Mouse (Mus musculus) cerebellum, adult 2 months (tissue): ENCODE data around the gene Emg1. TPM values are rescaled to one million over a fixed set of nuclear protein-coding genes. Genes with fewer than 3 reads are reported as not detected.
A peak's percentile ranks its signal among the peaks of the same experiment; 100 is the strongest.

ENCODE experiments used
- DNase-seq, 2 experiments: peaks; one replicate each; pipeline ENCODE4 v3.0.0; 2021
- H3K27ac ChIP-seq: fragments of 200-500 bp; 2 replicates; pipeline ENCODE4 v1.5.1; 2012; ENCODE audit warnings: low read length, control low read depth, inconsistent platforms; ENCODE audit not compliant: insufficient read depth
- H3K27me3 ChIP-seq: fragments of 200-500 bp; 2 replicates; pipeline ENCODE4 v1.6.1; 2012; ENCODE audit warnings: inconsistent platforms, mild to moderate bottlenecking, low read length, moderate library complexity; ENCODE audit not compliant: control insufficient read depth, insufficient read depth
- H3K4me1 ChIP-seq: fragments of 200-500 bp; 2 replicates; pipeline ENCODE4 v1.6.1; 2011; ENCODE audit warnings: low read length; ENCODE audit not compliant: control insufficient read depth, insufficient read depth
- H3K4me3 ChIP-seq: fragments of 200-500 bp; replicated peaks from 2 replicates; pipeline ENCODE3; 2011; ENCODE audit warnings: mild to moderate bottlenecking, low read depth, low read length, control low read depth; ENCODE audit not compliant: insufficient read depth
- CTCF ChIP-seq: fragments of 200-500 bp; IDR thresholded peaks from 2 replicates; pipeline ENCODE4 v1.5.1; 2011; ENCODE audit warnings: low read depth, mild to moderate bottlenecking, control low read depth, low read length, moderate library complexity, borderline replicate concordance; ENCODE audit not compliant: insufficient read depth
- POLR2A ChIP-seq: fragments of 200-500 bp; IDR thresholded peaks from 2 replicates; pipeline ENCODE4 v1.6.1; 2011; ENCODE audit warnings: low read length, control low read depth, borderline replicate concordance; ENCODE audit not compliant: insufficient read depth
- WGBS: fragments of 180-500 bp; shearing (Covaris S2); methylation state at CpG from one replicate; pipeline ENCODE4 v1.1.7; 2018; 5-methylcytosine and 5-hydroxymethylcytosine counted together
- polyA plus RNA-seq: library from polyadenylated mRNA; depleted of rRNA; stranded (reverse); fragments of >200 nt; gene quantifications from 2 replicates; pipeline ENCODE4 v1.2.3, GENCODE M21; 2012

Emg1 gene
- polyA plus RNA-seq, 1 experiment, result 93.3 TPM

DNA sequence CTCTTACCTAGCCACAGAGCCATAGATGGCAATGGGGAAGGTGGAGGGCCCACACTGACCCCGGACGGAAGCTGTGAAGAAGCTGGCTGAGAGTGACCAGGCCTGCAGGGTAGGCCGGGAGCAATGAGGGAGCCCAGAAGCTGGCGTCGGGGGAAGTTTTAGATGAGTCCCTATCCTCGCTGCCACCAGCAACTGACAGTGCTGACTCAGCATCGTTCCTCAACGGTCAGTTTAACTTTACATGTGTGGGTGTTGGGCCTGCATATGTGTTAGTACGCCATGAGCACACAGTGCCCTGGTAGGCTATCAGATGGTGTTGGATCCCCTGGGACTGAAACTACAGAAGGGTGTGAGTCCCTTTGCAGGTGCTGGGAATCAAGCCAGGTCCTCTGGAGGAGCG is 12.5 kb upstream of the Emg1 start:
- no peak overlapping the region for H3K4me3 ChIP-seq
- 85% methylated on average over 10 of the region's 10 CpGs for WGBS
- no peaks in the 10 kb centered on the region for H3K27me3 ChIP-seq
- no peak overlapping the region for H3K27ac ChIP-seq
- no peak for TF ChIP-seq CTCF
- no peak for TF ChIP-seq POLR2A
- no peaks in the 10 kb centered on the region for H3K4me1 ChIP-seq
- no peak for DNase-seq

- H3K4me1 ChIP-seq, result no peaks in the 10 kb centered on the region
- H3K27ac ChIP-seq, result no peak overlapping the region
- TF ChIP-seq CTCF (no peak), POLR2A (no peak)
- H3K4me3 ChIP-seq, result no peak overlapping the region
- WGBS, result 78% methylated on average over 8 of the region's 8 CpGs
- H3K27me3 ChIP-seq, result no peaks in the 10 kb centered on the region
- no peak for DNase-seq
Observed at GRCm38 (mm10) chr6:124723541-124723940, 11.6 kb upstream of the Emg1 start.

- Histone ChIP-seq H3K4me1 (no peaks in the 10 kb centered on the region), H3K27me3 (no peaks in the 10 kb centered on the region), H3K4me3 (no peak overlapping the region), H3K27ac (no peak overlapping the region)
- TF ChIP-seq CTCF, result no peak
- no peak for TF ChIP-seq POLR2A
- WGBS, result 86% methylated on average over 6 of the region's 6 CpGs
- DNase-seq, result no peak
Observed at GRCm38 (mm10) chr6:124722876-124723473, 11.0 kb upstream of the Emg1 start.

DNA sequence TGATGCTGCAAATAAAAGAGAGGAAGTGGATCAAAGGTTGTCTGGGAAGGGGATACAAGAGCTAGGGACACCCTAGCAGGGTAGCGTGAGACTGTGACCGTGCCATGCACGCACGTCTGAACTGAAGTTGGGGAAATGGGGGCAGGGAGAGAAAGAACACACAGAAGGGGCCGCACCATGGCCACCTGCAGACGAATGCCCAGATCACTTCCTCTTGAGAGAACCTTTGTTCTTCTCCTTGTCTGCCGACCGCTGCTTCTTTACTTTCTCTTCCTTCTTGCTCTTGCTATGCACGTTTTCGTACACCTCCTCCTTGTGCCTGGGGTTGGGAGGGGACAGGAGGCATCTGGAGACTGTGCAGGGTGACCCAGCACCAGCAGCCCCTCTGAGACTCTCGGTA is 8.9 kb upstream of the Emg1 start:
- Histone ChIP-seq H3K27me3 (no peaks in the 10 kb centered on the region), H3K4me3 (no peak overlapping the region), H3K4me1 (no peaks in the 10 kb centered on the region), H3K27ac (no peak overlapping the region)
- DNase-seq, result no peak
- 64% methylated on average over 11 of the region's 11 CpGs for WGBS
- TF ChIP-seq CTCF (no peak), POLR2A (no peak)

- no peak overlapping the region for H3K27ac ChIP-seq
- DNase-seq, result no peak
- H3K27me3 ChIP-seq, result no peaks in the 10 kb centered on the region
- 77% methylated on average over 7 of the region's 7 CpGs for WGBS
- H3K4me1 ChIP-seq, result no peaks in the 10 kb centered on the region
- H3K4me3 ChIP-seq, result no peak overlapping the region
- no peak for TF ChIP-seq CTCF
- no peak for TF ChIP-seq POLR2A
Observed at GRCm38 (mm10) chr6:124719354-124719978, 7.5 kb upstream of the Emg1 start.

DNA sequence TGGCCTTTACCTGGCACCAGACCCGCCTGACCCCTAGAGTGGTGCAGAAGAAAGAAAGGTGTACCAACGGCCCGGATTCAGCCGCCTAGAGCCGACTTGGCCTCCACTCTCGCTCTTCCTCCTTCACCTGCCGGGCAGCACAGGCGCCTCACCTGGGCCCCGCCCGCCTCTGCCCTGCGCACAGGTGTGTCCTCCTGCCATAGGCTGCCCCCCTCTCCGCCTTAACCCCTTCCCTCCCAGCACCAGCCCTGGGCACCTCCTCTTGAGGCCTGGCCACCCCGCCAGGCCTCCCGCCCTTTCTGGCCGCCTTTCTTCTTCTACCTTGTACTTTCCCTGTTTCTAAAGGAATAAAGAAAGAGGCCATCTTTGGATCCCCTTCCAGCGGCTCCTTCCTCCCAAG is 6.7 kb upstream of the Emg1 start:
- WGBS, result 72% methylated on average over 16 of the region's 16 CpGs
- H3K4me1 ChIP-seq, result peaks cover 4% of the 10 kb centered on the region; the same call in 1 of the 2 replicates
- no peak overlapping the region for H3K27ac ChIP-seq
- H3K4me3 ChIP-seq, result no peak overlapping the region
- no peak for DNase-seq
- TF ChIP-seq POLR2A (no peak), CTCF (no peak)
- no peaks in the 10 kb centered on the region for H3K27me3 ChIP-seq

- no peak for TF ChIP-seq POLR2A
- TF ChIP-seq CTCF, result no peak
- WGBS, result 79% methylated on average over 13 of the region's 13 CpGs
- Histone ChIP-seq H3K4me3 (no peak overlapping the region), H3K27ac (no peak overlapping the region), H3K4me1 (peaks cover 7% of the 10 kb centered on the region; the same call in 1 of the 2 replicates), H3K27me3 (no peaks in the 10 kb centered on the region)
- DNase-seq, result no peak
Observed at GRCm38 (mm10) chr6:124717968-124718367, 6.0 kb upstream of the Emg1 start.

DNA sequence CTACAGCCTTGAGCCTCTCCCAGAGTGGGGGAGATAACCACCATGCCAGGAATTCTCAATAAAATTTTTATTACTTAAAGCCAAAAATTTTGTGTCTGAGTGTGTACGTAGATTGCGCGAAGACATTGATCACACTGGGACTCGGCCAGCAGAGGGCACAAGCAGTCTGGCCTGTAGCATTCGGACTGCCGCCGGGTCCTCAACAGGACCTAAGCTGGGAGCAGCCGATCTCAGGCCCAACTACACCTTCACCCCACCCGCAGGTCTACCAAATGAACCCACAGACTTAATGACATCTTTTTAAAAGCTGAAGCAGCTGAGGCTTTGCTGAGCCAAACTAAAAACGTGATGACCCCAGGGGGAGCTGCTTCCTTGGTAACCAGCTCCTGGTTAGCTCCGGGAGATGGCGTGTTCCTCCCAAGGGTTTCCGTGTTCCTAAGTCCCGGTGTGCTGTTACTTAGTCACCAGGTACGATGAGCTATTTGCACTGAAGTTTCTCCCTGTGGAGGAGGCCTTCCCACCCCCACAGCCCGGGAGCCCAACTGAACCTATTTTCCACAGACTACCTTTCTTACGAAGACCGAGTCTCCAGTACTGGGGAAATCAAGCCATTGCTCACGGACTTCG is 5.0 kb upstream of the Emg1 start:
- WGBS, result 50% methylated on average over 20 of the region's 20 CpGs
- Histone ChIP-seq H3K4me3 (no peak overlapping the region), H3K27me3 (no peaks in the 10 kb centered on the region), H3K4me1 (peaks cover 7% of the 10 kb centered on the region; the same call in 1 of the 2 replicates), H3K27ac (no peak overlapping the region; the same call in 1 of the 2 replicates)
- TF ChIP-seq POLR2A (no peak), CTCF (peak; percentile 68)
- peak in 1 of 2 experiments; percentile 44 for DNase-seq
